Mouse (Mus musculus) stomach, postnatal 0 days (tissue): ENCODE data around the gene Cacna1f. TPM values are rescaled to one million over a fixed set of nuclear protein-coding genes. Genes with fewer than 3 reads are reported as not detected.

ENCODE experiments used
- ATAC-seq: fragments of 200-750 bp; cut with Nextera tagmentation; 2 replicates; pipeline ENCODE4 v1.8.0; 2017; ENCODE audit not compliant: low FRiP score, low TSS enrichment
- DNase-seq: peaks from one replicate; pipeline ENCODE4 v3.0.0-alpha.2; 2016; ENCODE audit warnings: low spot score
- H3K27ac ChIP-seq: fragments of 300-500 bp; sonication (generic); replicated peaks from 2 replicates; pipeline ENCODE4 v1.5.1; 2014; ENCODE audit warnings: mild to moderate bottlenecking, control low read depth
- H3K27me3 ChIP-seq: fragments of 300-500 bp; sonication (generic); 2 replicates; pipeline ENCODE4 v1.6.1; 2014; ENCODE audit warnings: low read length; ENCODE audit not compliant: control insufficient read depth, insufficient read depth
- H3K36me3 ChIP-seq: fragments of 300-500 bp; sonication (generic); 2 replicates; pipeline ENCODE4 v1.6.1; 2014; ENCODE audit warnings: low read length, mixed read lengths; ENCODE audit not compliant: control insufficient read depth, insufficient read depth
- H3K4me1 ChIP-seq: fragments of 300-500 bp; sonication (generic); replicated peaks from 2 replicates; pipeline ENCODE4 v1.6.1; 2014; ENCODE audit warnings: antibody characterized with exemption; ENCODE audit not compliant: control insufficient read depth, insufficient read depth
- H3K4me2 ChIP-seq: fragments of 300-500 bp; sonication (generic); replicated peaks from 2 replicates; pipeline ENCODE4 v1.6.1; 2014; ENCODE audit warnings: low read depth, mild to moderate bottlenecking, control low read depth, moderate library complexity
- H3K4me3 ChIP-seq: fragments of 300-500 bp; sonication (generic); 2 replicates; pipeline ENCODE4 v1.5.1; 2014; ENCODE audit warnings: low read depth, low read length, control low read depth
- H3K9ac ChIP-seq: fragments of 300-500 bp; sonication (generic); 2 replicates; pipeline ENCODE4 v1.6.1; 2014; ENCODE audit warnings: mild to moderate bottlenecking, low read length, control low read depth, mixed read lengths
- H3K9me3 ChIP-seq: fragments of 300-500 bp; sonication (generic); 2 replicates; pipeline ENCODE4 v1.6.1; 2016; ENCODE audit warnings: low read length; ENCODE audit not compliant: control insufficient read depth
- CTCF ChIP-seq: IDR thresholded peaks from 2 replicates; pipeline ENCODE4 v1.5.1; 2016; ENCODE audit warnings: antibody characterized with exemption, low read depth, mild to moderate bottlenecking, moderate library complexity
- EP300 ChIP-seq: optimal IDR thresholded peaks from 2 replicates; pipeline ENCODE3; 2016; ENCODE audit warnings: antibody characterized with exemption
- WGBS: fragments of 180-500 bp; shearing (Covaris S2); extraction: QIAGEN DNeasy Blood & Tissue Kit; methylation state at CpG from one replicate; pipeline ENCODE4 v1.1.7; 2014; 5-methylcytosine and 5-hydroxymethylcytosine counted together
- polyA plus RNA-seq: library from polyadenylated mRNA; unstranded; fragments of >200 nt; fragmentation: Nextera tagmentation; extraction: Ambion mirVana; gene quantifications from 2 replicates; pipeline ENCODE4 v1.2.1, GENCODE M21; 2015

Cacna1f gene
- polyA plus RNA-seq, 1 experiment from 2014 or later = not detected

DNA sequence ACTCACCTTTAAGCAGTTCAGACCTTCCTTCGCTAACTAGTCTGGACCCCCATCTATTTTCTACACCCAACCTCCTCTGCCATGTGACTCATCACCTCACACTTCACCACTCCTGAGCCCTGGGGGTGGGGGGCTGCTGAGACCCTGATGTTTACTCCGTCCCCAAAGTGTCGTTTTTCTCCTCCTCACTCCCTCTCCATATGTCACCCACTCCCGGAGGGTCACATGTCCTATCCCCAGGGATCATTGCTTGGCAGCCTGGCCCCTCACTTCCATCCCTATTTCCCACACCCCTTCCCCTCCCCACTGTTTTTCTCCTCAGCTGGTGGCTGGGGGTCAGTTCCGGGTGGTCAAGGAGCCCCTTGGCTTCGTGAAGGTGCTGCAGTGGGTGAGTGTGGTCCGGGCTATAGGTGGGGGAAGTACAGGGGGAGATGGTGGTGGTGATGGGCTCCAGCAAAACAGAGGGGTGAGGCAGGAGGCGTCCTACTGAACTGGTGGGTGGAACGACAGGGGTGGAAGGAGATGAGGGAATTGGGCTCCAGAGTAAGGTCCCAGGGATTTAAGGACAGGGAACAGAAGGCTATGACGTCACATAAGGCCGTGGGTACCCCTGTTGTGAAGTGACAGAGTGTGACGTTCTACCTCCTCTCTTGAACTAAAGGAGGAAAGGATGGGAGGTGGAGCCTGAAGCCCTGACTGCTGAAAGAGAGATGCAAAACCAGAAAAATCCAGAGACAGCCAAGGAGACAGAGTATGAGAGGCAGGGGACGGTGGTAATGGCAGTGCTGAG lies 32.8 kb downstream of the Cacna1f start:
- no peak for TF ChIP-seq CTCF
- no peak for TF ChIP-seq EP300
- H3K4me1 ChIP-seq = no peaks in the 10 kb centered on the region
- 0 out of 2 replicates have a peak, but pooled peaks have one; percentile 13 for ATAC-seq
- H3K27ac ChIP-seq = no peak overlapping the region
- no peak overlapping the region for H3K4me3 ChIP-seq
- no peak for DNase-seq
- no peak overlapping the region for H3K9ac ChIP-seq
- H3K9me3 ChIP-seq = no peaks in the 10 kb centered on the region
- no peak overlapping the region for H3K4me2 ChIP-seq
- H3K27me3 ChIP-seq = no peaks in the 10 kb centered on the region
- H3K36me3 ChIP-seq = no peaks in the 10 kb centered on the region
- 27% methylated on average over 13 of the region's 13 CpGs for WGBS

DNA sequence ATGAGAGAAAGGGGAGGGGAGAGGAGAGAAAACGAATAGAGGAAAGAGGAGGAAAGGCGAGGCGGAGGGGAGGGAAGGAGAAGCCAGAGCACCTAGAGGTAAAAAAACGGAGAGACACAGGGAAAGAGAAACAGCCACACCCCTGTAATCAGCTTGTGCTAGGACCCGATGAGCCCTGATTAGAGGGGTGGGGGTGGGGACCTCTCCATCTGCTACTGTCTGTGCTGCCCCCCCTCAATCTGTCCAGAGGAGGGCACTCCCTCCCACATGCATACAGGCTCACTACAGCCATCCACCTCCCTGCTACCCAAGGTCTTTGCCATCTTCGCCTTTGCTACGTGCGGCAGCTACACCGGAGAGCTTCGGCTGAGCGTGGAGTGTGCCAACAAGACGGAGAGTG lies 33.9 kb downstream of the Cacna1f start:
- DNase-seq = no peak
- ATAC-seq = no peak
- H3K9me3 ChIP-seq = no peaks in the 10 kb centered on the region
- H3K9ac ChIP-seq = no peak overlapping the region
- no peaks in the 10 kb centered on the region for H3K4me1 ChIP-seq
- H3K36me3 ChIP-seq = no peaks in the 10 kb centered on the region
- H3K27ac ChIP-seq = no peak overlapping the region
- WGBS = 43% methylated on average over 11 of the region's 12 CpGs
- TF ChIP-seq CTCF (no peak), EP300 (no peak)
- no peak overlapping the region for H3K4me3 ChIP-seq
- no peak overlapping the region for H3K4me2 ChIP-seq
- no peaks in the 10 kb centered on the region for H3K27me3 ChIP-seq

DNA sequence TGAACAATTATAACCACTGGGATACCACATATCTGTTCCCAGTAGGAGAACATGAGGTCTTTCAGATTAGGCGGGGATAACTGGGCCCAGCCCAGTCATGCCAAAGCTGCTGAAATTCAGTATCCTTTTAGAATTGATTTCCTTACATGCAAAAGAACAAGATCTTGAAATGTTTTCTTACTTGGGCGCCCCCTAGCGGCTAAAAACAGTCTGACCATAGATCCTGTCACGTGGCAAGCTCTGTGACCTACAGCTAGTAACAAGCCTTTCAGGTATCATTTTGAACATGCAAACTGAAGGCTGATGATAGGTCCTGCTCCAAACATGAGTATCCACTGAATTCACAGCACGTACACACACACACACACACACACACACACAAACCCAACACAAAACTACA lies 38.5 kb downstream of the Cacna1f start:
- DNase-seq (peak; percentile 78), ATAC-seq (no peak)
- Histone ChIP-seq H3K9me3 (no peaks in the 10 kb centered on the region), H3K27me3 (no peaks in the 10 kb centered on the region), H3K4me1 (no peaks in the 10 kb centered on the region), H3K36me3 (no peaks in the 10 kb centered on the region), H3K27ac (no peak overlapping the region), H3K4me3 (no peak overlapping the region), H3K4me2 (no peak overlapping the region), H3K9ac (no peak overlapping the region)
- TF ChIP-seq EP300 (no peak), CTCF (peak; percentile 76)
- WGBS = 13% methylated on average over 5 of the region's 5 CpGs

DNA sequence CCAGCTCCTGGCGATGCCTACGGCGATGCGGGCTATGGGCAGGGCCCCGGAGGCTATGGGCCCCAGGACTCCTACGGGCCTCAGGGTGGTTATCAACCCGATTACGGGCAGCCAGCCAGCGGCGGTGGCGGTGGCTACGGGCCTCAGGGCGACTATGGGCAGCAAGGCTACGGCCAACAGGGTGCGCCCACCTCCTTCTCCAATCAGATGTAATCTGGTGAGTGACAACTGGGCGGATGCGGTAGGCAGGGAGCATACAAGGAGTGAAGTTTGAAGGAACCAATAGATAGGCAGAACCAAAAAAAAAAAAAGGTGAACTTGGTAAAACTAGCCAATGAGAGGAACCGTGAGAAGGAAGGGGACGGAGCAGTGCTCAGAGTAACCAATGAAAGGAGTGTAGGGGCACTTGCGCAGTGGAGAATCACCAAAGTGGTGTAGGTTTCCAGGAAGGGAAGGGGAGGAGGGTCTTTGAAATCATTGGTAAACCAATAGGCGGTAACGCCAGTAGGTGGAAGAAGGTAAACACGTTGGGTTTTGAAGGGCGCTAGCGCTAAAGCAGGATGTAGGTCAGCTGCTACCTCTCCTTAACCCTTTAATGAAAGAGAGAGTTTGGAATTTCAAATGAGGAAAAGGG lies 41.9 kb downstream of the Cacna1f start:
- peak; percentile 69 for TF ChIP-seq EP300
- peak; percentile 57 for TF ChIP-seq CTCF
- no peaks in the 10 kb centered on the region for H3K9me3 ChIP-seq
- WGBS = 14% methylated on average over 25 of the region's 25 CpGs

DNA sequence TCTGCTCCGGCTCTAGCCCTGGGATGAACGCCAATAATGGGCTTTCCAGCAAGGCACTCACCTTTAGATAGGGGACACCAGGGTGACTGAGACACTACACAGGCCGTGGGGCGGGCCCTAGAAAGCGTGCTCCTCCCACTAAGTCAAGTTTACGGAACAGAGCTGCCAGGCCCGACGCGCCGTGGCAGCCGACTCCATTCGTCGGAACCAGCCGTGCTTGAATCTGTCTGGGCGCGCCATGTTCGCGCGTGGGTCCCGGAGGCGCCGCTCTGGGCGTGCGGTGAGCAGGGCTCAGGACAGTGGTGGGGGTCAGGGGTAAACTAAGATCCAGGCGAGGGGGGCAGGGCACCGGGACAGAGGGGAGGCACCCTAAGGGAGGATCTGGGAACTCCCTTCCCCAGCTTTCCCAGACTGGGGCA lies 50.3 kb downstream of the Cacna1f start, which contains the start of gene Prickle3:
TSS of gene Prickle3 (plus strand) at position 40 of the 419 bp plus-strand sequence.
- Histone ChIP-seq H3K9me3 (no peaks in the 10 kb centered on the region), H3K36me3 (no peaks in the 10 kb centered on the region), H3K4me2 (peak within 1 kb of the TSS; percentile 54), H3K27ac (peak within 1 kb of the TSS; percentile 83), H3K4me3 (peak within 1 kb of the TSS; percentile 48), H3K4me1 (no peaks in the 10 kb centered on the region), H3K9ac (peak within 1 kb of the TSS; percentile 70), H3K27me3 (no peaks in the 10 kb centered on the region)
- no peak for TF ChIP-seq CTCF
- no peak for TF ChIP-seq EP300
- ATAC-seq (peak; percentile 74), DNase-seq (peak; percentile 66)
- WGBS = 16% methylated on average over 19 of the region's 26 CpGs

More for the DNA sequence above, 41.9 kb downstream of the Cacna1f start:
- DNase-seq (peak; percentile 82), ATAC-seq (peak; percentile 97)
- H3K9ac ChIP-seq = peak overlapping the region; percentile 68
- peak overlapping the region; percentile 63 for H3K4me2 ChIP-seq
- no peaks in the 10 kb centered on the region for H3K4me1 ChIP-seq
- peak overlapping the region; percentile 40 for H3K4me3 ChIP-seq
- no peaks in the 10 kb centered on the region for H3K27me3 ChIP-seq
- peak overlapping the region; percentile 81 for H3K27ac ChIP-seq
- no peaks in the 10 kb centered on the region for H3K36me3 ChIP-seq
